Mouse (Mus musculus): ENCODE data around the gene Qrsl1.

- TF ChIP-seq POLR2A (IDR thresholded peaks at IDR 0.05; ENCODE audit: low read depth, low read length) (no peak), CTCF (IDR thresholded peaks at IDR 0.05; ENCODE audit: extremely low read depth, insufficient read length, insufficient replicate concordance, low read depth, low read length) (no peak)
Measured at GRCm38 (mm10) chr10:43923096-43923495, 21.6 kb upstream of the Qrsl1 start.
